Mouse (Mus musculus) c-Kit-positive CD71-positive TER-119-positive erythroid progenitor cells, embryonic 14.5 days (primary cell): ENCODE results near the gene Cep63.
A peak's percentile ranks its signal among the peaks of the same experiment; 100 is the strongest.

Experiments used
- DNase-seq: peaks from one replicate; pipeline ENCODE4 v3.0.0-alpha.2; 2013; ENCODE audit warnings: low spot score

Cep63 gene

GRCm38 (mm10) chr9:102631589-102632147 lies 5.3 kb upstream of the Cep63 start:
- DNase-seq = no peak

GRCm38 (mm10) chr9:102629052-102629451 lies 2.7 kb upstream of the Cep63 start:
- DNase-seq = no peak

- no peak for DNase-seq
These were observed 1.1 kb upstream of the Cep63 start for GRCm38 (mm10) chr9:102627442-102627841.

GRCm38 (mm10) chr9:102626839-102627225 lies 498 bp upstream of the Cep63 start:
- DNase-seq = no peak

GRCm38 (mm10) chr9:102625401-102625982 lies 842 bp downstream of the Cep63 start:
- peak; percentile 49 for DNase-seq

- DNase-seq = no peak
These were observed 2.8 kb downstream of the Cep63 start for GRCm38 (mm10) chr9:102623581-102623980.

GRCm38 (mm10) chr9:102622876-102623275 lies 3.5 kb downstream of the Cep63 start:
- DNase-seq = no peak

GRCm38 (mm10) chr9:102622192-102622857 lies 4.0 kb downstream of the Cep63 start:
- DNase-seq = peak; percentile 69

GRCm38 (mm10) chr9:102621385-102621784 lies 4.9 kb downstream of the Cep63 start:
- DNase-seq = no peak

GRCm38 (mm10) chr9:102616267-102616666 lies 10.1 kb downstream of the Cep63 start:
- no peak for DNase-seq

- no peak for DNase-seq
These were observed 11.3 kb downstream of the Cep63 start for GRCm38 (mm10) chr9:102615071-102615470.

- no peak for DNase-seq
These were observed 17.1 kb downstream of the Cep63 start for GRCm38 (mm10) chr9:102609221-102609620.

- DNase-seq = no peak
These were observed 18.9 kb downstream of the Cep63 start for GRCm38 (mm10) chr9:102607471-102607870.

- no peak for DNase-seq
These were observed 21.2 kb downstream of the Cep63 start for GRCm38 (mm10) chr9:102605162-102605561.

GRCm38 (mm10) chr9:102601666-102602065 lies 24.7 kb downstream of the Cep63 start:
- no peak for DNase-seq

GRCm38 (mm10) chr9:102601187-102601586 lies 25.1 kb downstream of the Cep63 start:
- DNase-seq = no peak

GRCm38 (mm10) chr9:102595662-102596436 lies 30.5 kb downstream of the Cep63 start:
- no peak for DNase-seq

- no peak for DNase-seq
These were observed 31.5 kb downstream of the Cep63 start for GRCm38 (mm10) chr9:102594667-102595393.

GRCm38 (mm10) chr9:102587347-102587746 lies 39.0 kb downstream of the Cep63 start:
- DNase-seq = no peak

GRCm38 (mm10) chr9:102581921-102582469 lies 44.3 kb downstream of the Cep63 start:
- DNase-seq = no peak

GRCm38 (mm10) chr9:102577480-102577879 lies 48.9 kb downstream of the Cep63 start:
- no peak for DNase-seq

- DNase-seq = no peak
These were observed 53.4 kb downstream of the Cep63 start for GRCm38 (mm10) chr9:102572888-102573287.
